Mouse (Mus musculus): Measurements from ENCODE around the gene Zkscan7. TPM values are rescaled to one million over a fixed set of nuclear protein-coding genes. Genes with fewer than 3 reads are reported as not detected.

The Zkscan7 gene
- 1.9 and 2.6 TPM in 2 replicates for polyA plus RNA-seq (2014; fragmentation: Nextera tagmentation; extraction: Ambion mirVana)

- Histone ChIP-seq H3K9me3 (ENCODE audit: control insufficient read depth, low read length) (no peaks in the 10 kb centered on the region), H3K36me3 (ENCODE audit: control insufficient read depth, insufficient read depth, low read length) (no peaks in the 10 kb centered on the region), H3K9ac (ENCODE audit: low read length) (no peak within 1 kb of the TSS), H3K4me2 (ENCODE audit: low read depth, severe bottlenecking) (peak within 1 kb of the TSS; percentile 83), H3K4me1 (ENCODE audit: control insufficient read depth, insufficient read depth, low read length) (no peaks in the 10 kb centered on the region), H3K27me3 (ENCODE audit: control insufficient read depth, insufficient read depth, low read length) (no peaks in the 10 kb centered on the region), H3K27ac (replicated peaks; ENCODE audit: low read depth, low read length) (no peak within 1 kb of the TSS), H3K4me3 (ENCODE audit: low read depth, low read length) (peak within 1 kb of the TSS; percentile 77)
- WGBS, result 92% methylated on average over 3 of the region's 3 CpGs
- no peak for ATAC-seq (ENCODE audit: insufficient number of reproducible peaks, low FRiP score, low TSS enrichment, low read depth)
- DNase-seq (ENCODE audit: low spot score), result no peak
Observed at GRCm38 (mm10) chr9:122885385-122885784, at the start of gene Zkscan7. Gene Zkscan7, plus strand, starts transcription at chr9:122885685.

GRCm38 (mm10) chr9:122836126-122836525, 49.4 kb upstream of the Zkscan7 start:
- ATAC-seq (ENCODE audit: insufficient number of reproducible peaks, low FRiP score, low TSS enrichment, low read depth), result no peak
- no peak for DNase-seq (ENCODE audit: low spot score)
- Histone ChIP-seq H3K9me3 (ENCODE audit: control insufficient read depth, low read length) (no peaks in the 10 kb centered on the region), H3K27me3 (ENCODE audit: control insufficient read depth, insufficient read depth, low read length) (no peaks in the 10 kb centered on the region), H3K4me2 (ENCODE audit: low read depth, severe bottlenecking) (no peak overlapping the region), H3K4me1 (ENCODE audit: control insufficient read depth, insufficient read depth, low read length) (0 out of 2 replicates have a peak, but pooled peaks cover 3% of the 10 kb centered on the region), H3K27ac (replicated peaks; ENCODE audit: low read depth, low read length) (no peak overlapping the region), H3K9ac (ENCODE audit: low read length) (no peak overlapping the region), H3K4me3 (ENCODE audit: low read depth, low read length) (no peak overlapping the region), H3K36me3 (ENCODE audit: control insufficient read depth, insufficient read depth, low read length) (no peaks in the 10 kb centered on the region; the same call in 1 of the 2 replicates)
- WGBS, result 67% methylated on average over 9 of the region's 9 CpGs

- H3K4me3 ChIP-seq (ENCODE audit: low read depth, low read length), result no peak overlapping the region
- H3K27me3 ChIP-seq (ENCODE audit: control insufficient read depth, insufficient read depth, low read length), result no peaks in the 10 kb centered on the region
- 0 out of 2 replicates have a peak overlapping the region, but pooled peaks have one; percentile 26 for H3K27ac ChIP-seq (replicated peaks; ENCODE audit: low read depth, low read length)
- 64% methylated on average over 6 of the region's 6 CpGs for WGBS
- DNase-seq (ENCODE audit: low spot score), result no peak
- H3K36me3 ChIP-seq (ENCODE audit: control insufficient read depth, insufficient read depth, low read length), result no peaks in the 10 kb centered on the region; the same call in 1 of the 2 replicates
- H3K4me2 ChIP-seq (ENCODE audit: low read depth, severe bottlenecking), result no peak overlapping the region
- ATAC-seq (ENCODE audit: insufficient number of reproducible peaks, low FRiP score, low TSS enrichment, low read depth), result no peak
- H3K9ac ChIP-seq (ENCODE audit: low read length), result no peak overlapping the region; the same call in 1 of the 2 replicates
- H3K9me3 ChIP-seq (ENCODE audit: control insufficient read depth, low read length), result no peaks in the 10 kb centered on the region
- H3K4me1 ChIP-seq (ENCODE audit: control insufficient read depth, insufficient read depth, low read length), result 0 out of 2 replicates have a peak, but pooled peaks cover 3% of the 10 kb centered on the region
Observed at GRCm38 (mm10) chr9:122836790-122837189, 48.7 kb upstream of the Zkscan7 start.

- Histone ChIP-seq H3K27me3 (ENCODE audit: control insufficient read depth, insufficient read depth, low read length) (no peaks in the 10 kb centered on the region), H3K36me3 (ENCODE audit: control insufficient read depth, insufficient read depth, low read length) (no peaks in the 10 kb centered on the region; the same call in 1 of the 2 replicates), H3K4me1 (ENCODE audit: control insufficient read depth, insufficient read depth, low read length) (0 out of 2 replicates have a peak, but pooled peaks cover 3% of the 10 kb centered on the region), H3K9me3 (ENCODE audit: control insufficient read depth, low read length) (no peaks in the 10 kb centered on the region), H3K4me3 (ENCODE audit: low read depth, low read length) (no peak overlapping the region), H3K4me2 (ENCODE audit: low read depth, severe bottlenecking) (no peak overlapping the region), H3K9ac (ENCODE audit: low read length) (no peak overlapping the region), H3K27ac (replicated peaks; ENCODE audit: low read depth, low read length) (no peak overlapping the region)
- DNase-seq (ENCODE audit: low spot score) (no peak), ATAC-seq (ENCODE audit: insufficient number of reproducible peaks, low FRiP score, low TSS enrichment, low read depth) (no peak)
- 82% methylated on average over 4 of the region's 4 CpGs for WGBS
Observed at GRCm38 (mm10) chr9:122837216-122837615, 48.3 kb upstream of the Zkscan7 start.

- Histone ChIP-seq H3K27ac (replicated peaks; ENCODE audit: low read depth, low read length) (no peak overlapping the region), H3K4me1 (ENCODE audit: control insufficient read depth, insufficient read depth, low read length) (0 out of 2 replicates have a peak, but pooled peaks cover 3% of the 10 kb centered on the region), H3K36me3 (ENCODE audit: control insufficient read depth, insufficient read depth, low read length) (no peaks in the 10 kb centered on the region; the same call in 1 of the 2 replicates), H3K27me3 (ENCODE audit: control insufficient read depth, insufficient read depth, low read length) (no peaks in the 10 kb centered on the region), H3K4me2 (ENCODE audit: low read depth, severe bottlenecking) (0 out of 2 replicates have a peak overlapping the region, but pooled peaks have one; percentile 10), H3K9ac (ENCODE audit: low read length) (no peak overlapping the region), H3K4me3 (ENCODE audit: low read depth, low read length) (no peak overlapping the region), H3K9me3 (ENCODE audit: control insufficient read depth, low read length) (no peaks in the 10 kb centered on the region)
- peak; percentile 64 for DNase-seq (ENCODE audit: low spot score)
- peak; percentile 31; the same call in 1 of the 2 replicates for ATAC-seq (ENCODE audit: insufficient number of reproducible peaks, low FRiP score, low TSS enrichment, low read depth)
- 26% methylated on average over 16 of the region's 16 CpGs for WGBS
Observed at GRCm38 (mm10) chr9:122837680-122838079, 47.8 kb upstream of the Zkscan7 start.

- H3K36me3 ChIP-seq (ENCODE audit: control insufficient read depth, insufficient read depth, low read length), result peaks cover 3% of the 10 kb centered on the region
- 81% methylated on average over 3 of the region's 3 CpGs for WGBS
Observed at GRCm38 (mm10) chr9:122843760-122844159, 41.7 kb upstream of the Zkscan7 start, which contains the start of gene Gm35549. Gene Gm35549, minus strand, starts transcription at chr9:122844035.

GRCm38 (mm10) chr9:122845621-122846020, 39.9 kb upstream of the Zkscan7 start:
- H3K4me3 ChIP-seq (ENCODE audit: low read depth, low read length), result no peak overlapping the region
- no peak for DNase-seq (ENCODE audit: low spot score)
- WGBS, result 85% methylated on average over 3 of the region's 3 CpGs
- H3K4me1 ChIP-seq (ENCODE audit: control insufficient read depth, insufficient read depth, low read length), result no peaks in the 10 kb centered on the region
- peaks cover 5% of the 10 kb centered on the region for H3K36me3 ChIP-seq (ENCODE audit: control insufficient read depth, insufficient read depth, low read length)
- no peaks in the 10 kb centered on the region for H3K27me3 ChIP-seq (ENCODE audit: control insufficient read depth, insufficient read depth, low read length)
- no peak for ATAC-seq (ENCODE audit: insufficient number of reproducible peaks, low FRiP score, low TSS enrichment, low read depth)
- no peak overlapping the region for H3K27ac ChIP-seq (replicated peaks; ENCODE audit: low read depth, low read length)
- no peak overlapping the region for H3K9ac ChIP-seq (ENCODE audit: low read length)
- no peak overlapping the region for H3K4me2 ChIP-seq (ENCODE audit: low read depth, severe bottlenecking)
- H3K9me3 ChIP-seq (ENCODE audit: control insufficient read depth, low read length), result no peaks in the 10 kb centered on the region; the same call in 1 of the 2 replicates

More at GRCm38 (mm10) chr9:122843760-122844159, 41.7 kb upstream of the Zkscan7 start, which contains the start of gene Gm35549:
- Histone ChIP-seq H3K9ac (ENCODE audit: low read length) (no peak within 1 kb of the TSS), H3K4me1 (ENCODE audit: control insufficient read depth, insufficient read depth, low read length) (no peaks in the 10 kb centered on the region), H3K4me2 (ENCODE audit: low read depth, severe bottlenecking) (no peak within 1 kb of the TSS), H3K4me3 (ENCODE audit: low read depth, low read length) (no peak within 1 kb of the TSS), H3K27me3 (ENCODE audit: control insufficient read depth, insufficient read depth, low read length) (no peaks in the 10 kb centered on the region), H3K9me3 (ENCODE audit: control insufficient read depth, low read length) (no peaks in the 10 kb centered on the region; the same call in 1 of the 2 replicates), H3K27ac (replicated peaks; ENCODE audit: low read depth, low read length) (no peak within 1 kb of the TSS)
- no peak for DNase-seq (ENCODE audit: low spot score)
- ATAC-seq (ENCODE audit: insufficient number of reproducible peaks, low FRiP score, low TSS enrichment, low read depth), result no peak

- H3K27me3 ChIP-seq (ENCODE audit: control insufficient read depth, insufficient read depth, low read length), result no peaks in the 10 kb centered on the region
- no peak overlapping the region for H3K4me2 ChIP-seq (ENCODE audit: low read depth, severe bottlenecking)
- no peaks in the 10 kb centered on the region for H3K4me1 ChIP-seq (ENCODE audit: control insufficient read depth, insufficient read depth, low read length)
- no peak for ATAC-seq (ENCODE audit: insufficient number of reproducible peaks, low FRiP score, low TSS enrichment, low read depth)
- no peak overlapping the region for H3K27ac ChIP-seq (replicated peaks; ENCODE audit: low read depth, low read length)
- no peak for DNase-seq (ENCODE audit: low spot score)
- no peak overlapping the region for H3K9ac ChIP-seq (ENCODE audit: low read length)
- H3K9me3 ChIP-seq (ENCODE audit: control insufficient read depth, low read length), result no peaks in the 10 kb centered on the region; the same call in 1 of the 2 replicates
- peaks cover 7% of the 10 kb centered on the region for H3K36me3 ChIP-seq (ENCODE audit: control insufficient read depth, insufficient read depth, low read length)
- no peak overlapping the region for H3K4me3 ChIP-seq (ENCODE audit: low read depth, low read length)
Observed at GRCm38 (mm10) chr9:122846156-122846555, 39.3 kb upstream of the Zkscan7 start.
